Mouse (Mus musculus): Measurements from ENCODE around the gene St6galnac3.

DNA sequence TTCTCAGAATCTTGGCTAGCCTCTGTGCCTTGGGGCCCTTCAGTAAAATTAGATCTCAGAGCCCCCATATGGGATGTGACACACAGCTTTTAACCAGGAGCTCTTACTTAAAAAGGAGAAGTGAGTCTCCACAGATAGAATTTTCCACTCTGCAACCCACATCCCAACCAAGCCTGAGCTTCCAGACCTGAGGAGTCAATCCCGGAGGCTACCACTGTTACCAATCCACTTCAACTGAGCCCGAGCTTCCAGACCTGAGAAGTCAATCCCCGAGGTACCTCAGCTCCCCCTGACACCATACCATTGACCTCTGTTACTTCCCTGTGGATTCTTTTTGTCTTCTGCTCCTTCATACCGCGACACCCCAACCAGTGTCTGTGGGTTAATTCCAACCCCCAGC lies 463.0 kb downstream of the St6galnac3 start:
- TF ChIP-seq CTCF (IDR thresholded peaks at IDR 0.05; ENCODE audit: low read depth, low read length) (no peak), POLR2A (IDR thresholded peaks at IDR 0.05; ENCODE audit: borderline replicate concordance, low read depth, low read length) (no peak)
